Mouse (Mus musculus) embryonic facial prominence, embryonic 14.5 days (tissue): Measurements from ENCODE around the gene Gm17402. TPM values are rescaled to one million over a fixed set of nuclear protein-coding genes. Genes with fewer than 3 reads are reported as not detected.
A peak's percentile ranks its signal among the peaks of the same experiment; 100 is the strongest.

ENCODE experiments used
- ATAC-seq: fragments of 200-750 bp; cut with Nextera tagmentation; 2 replicates; pipeline ENCODE4 v1.8.0; 2017; ENCODE audit warnings: low read depth, moderate number of reproducible peaks, moderate TSS enrichment
- DNase-seq: peaks from one replicate; pipeline ENCODE4 v3.0.0-alpha.2; 2015; ENCODE audit warnings: low spot score
- H3K27ac ChIP-seq: fragments of 300-500 bp; sonication (generic); replicated peaks from 2 replicates; pipeline ENCODE4 v1.5.1; 2014; ENCODE audit warnings: low read depth, mild to moderate bottlenecking, low read length, moderate library complexity
- H3K27me3 ChIP-seq: fragments of 300-500 bp; sonication (generic); replicated peaks from 2 replicates; pipeline ENCODE4 v1.6.1; 2014; ENCODE audit warnings: low read length; ENCODE audit not compliant: control insufficient read depth, insufficient read depth
- H3K36me3 ChIP-seq: fragments of 300-500 bp; sonication (generic); 2 replicates; pipeline ENCODE4 v1.6.1; 2014; ENCODE audit warnings: low read length, mixed read lengths; ENCODE audit not compliant: control insufficient read depth, insufficient read depth
- H3K4me1 ChIP-seq: fragments of 300-500 bp; sonication (generic); 2 replicates; pipeline ENCODE4 v1.6.1; 2014; ENCODE audit warnings: antibody characterized with exemption, low read length; ENCODE audit not compliant: control insufficient read depth, insufficient read depth
- H3K4me2 ChIP-seq: fragments of 300-500 bp; sonication (generic); 2 replicates; pipeline ENCODE4 v1.6.1; 2014; ENCODE audit warnings: low read depth, mild to moderate bottlenecking, low read length, moderate library complexity, mixed read lengths
- H3K4me3 ChIP-seq: fragments of 300-500 bp; sonication (generic); 2 replicates; pipeline ENCODE4 v1.5.1; 2014; ENCODE audit warnings: low read depth, mild to moderate bottlenecking, low read length
- H3K9ac ChIP-seq: fragments of 300-500 bp; sonication (generic); 2 replicates; pipeline ENCODE4 v1.6.1; 2014; ENCODE audit warnings: low read depth, mild to moderate bottlenecking, low read length, moderate library complexity, mixed read lengths
- H3K9me3 ChIP-seq: fragments of 300-500 bp; sonication (generic); 2 replicates; pipeline ENCODE4 v1.6.1; 2016; ENCODE audit warnings: low read length; ENCODE audit not compliant: control insufficient read depth
- WGBS: fragments of 180-500 bp; shearing (Covaris S2); extraction: QIAGEN DNeasy Blood & Tissue Kit; methylation state at CpG from one replicate; pipeline ENCODE4 v1.1.7; 2014; 5-methylcytosine and 5-hydroxymethylcytosine counted together
- polyA plus RNA-seq: library from polyadenylated mRNA; unstranded; fragments of >200 nt; fragmentation: Nextera tagmentation; extraction: Ambion mirVana; gene quantifications from 2 replicates; pipeline ENCODE4 v1.2.1, GENCODE M21; 2014

Gene Gm17402
- polyA plus RNA-seq, 1 experiment from 2014 or later, result not detected

GRCm38 (mm10) chr3:67340921-67341320, 34.0 kb downstream of the Gm17402 start:
- DNase-seq (no peak), ATAC-seq (no peak)
- no peaks in the 10 kb centered on the region for H3K4me1 ChIP-seq
- H3K27ac ChIP-seq, result no peak overlapping the region
- H3K36me3 ChIP-seq, result no peaks in the 10 kb centered on the region
- whole genome bisulfite sequencing, result 69% methylated on average over 7 of the region's 7 CpGs
- no peak overlapping the region for H3K4me2 ChIP-seq
- H3K4me3 ChIP-seq, result no peak overlapping the region
- H3K27me3 ChIP-seq, result no peaks in the 10 kb centered on the region
- H3K9ac ChIP-seq, result no peak overlapping the region
- no peaks in the 10 kb centered on the region for H3K9me3 ChIP-seq

- Histone ChIP-seq H3K4me2 (no peak overlapping the region), H3K4me3 (no peak overlapping the region), H3K27ac (no peak overlapping the region), H3K27me3 (no peaks in the 10 kb centered on the region), H3K36me3 (no peaks in the 10 kb centered on the region), H3K9ac (no peak overlapping the region), H3K4me1 (no peaks in the 10 kb centered on the region), H3K9me3 (no peaks in the 10 kb centered on the region)
- no peak for ATAC-seq
- 47% methylated on average over 3 of the region's 3 CpGs for WGBS
- peak; percentile 8 for DNase-seq
Measured at GRCm38 (mm10) chr3:67339558-67339957, 35.4 kb downstream of the Gm17402 start.

- 72% methylated on average over 4 of the region's 4 CpGs for WGBS
- H3K4me3 ChIP-seq, result no peak overlapping the region
- ATAC-seq (no peak), DNase-seq (no peak)
- H3K9ac ChIP-seq, result no peak overlapping the region
- no peaks in the 10 kb centered on the region for H3K4me1 ChIP-seq
- H3K4me2 ChIP-seq, result no peak overlapping the region
- no peaks in the 10 kb centered on the region for H3K36me3 ChIP-seq
- no peaks in the 10 kb centered on the region for H3K9me3 ChIP-seq
- H3K27ac ChIP-seq, result no peak overlapping the region
- H3K27me3 ChIP-seq, result no peaks in the 10 kb centered on the region
Measured at GRCm38 (mm10) chr3:67322422-67322821, 52.5 kb downstream of the Gm17402 start.

Other genes starting within 250 kb of the Gm17402 start
- 33.1 and 55.0 TPM in 2 replicates for gene Mlf1, start 1.1 kb downstream of the Gm17402 start, polyA plus RNA-seq
- gene Gfm1, start 54.9 kb upstream of the Gm17402 start, polyA plus RNA-seq, result 47.2 and 53.5 TPM in 2 replicates
- gene Lxn, start 88.8 kb upstream of the Gm17402 start, polyA plus RNA-seq, result 105 and 107 TPM in 2 replicates
- gene Rarres1, start 140.4 kb upstream of the Gm17402 start, polyA plus RNA-seq, result 4.0 and 5.6 TPM in 2 replicates
- gene Mfsd1, start 207.6 kb upstream of the Gm17402 start, polyA plus RNA-seq, result 60.9 and 64.3 TPM in 2 replicates